Mouse (Mus musculus) G1E (cell line): ENCODE results near the gene Serpina1e. TPM values are rescaled to one million over a fixed set of nuclear protein-coding genes. Genes with fewer than 3 reads are reported as not detected.
"Not testable (repeated sequence)": the region's sequence is repeated elsewhere in the genome, so short reads cannot be mapped to it uniquely, and the experiment has no call there.

Experiments used
- ATAC-seq: 2 replicates; pipeline ENCODE4 v1.8.0; 2016; ENCODE audit warnings: mild to moderate bottlenecking; ENCODE audit not compliant: insufficient number of reproducible peaks, poor library complexity, low FRiP score, severe bottlenecking; ENCODE audit errors: extremely low read depth
- DNase-seq: peaks from one replicate; pipeline ENCODE4 v3.0.0; 2012; ENCODE audit warnings: low spot score
- H3K27me3 ChIP-seq: 2 replicates; pipeline ENCODE4 v1.6.1; 2012; ENCODE audit warnings: mild to moderate bottlenecking, low read length, inconsistent platforms; ENCODE audit not compliant: insufficient read depth
- H3K36me3 ChIP-seq: replicated peaks from 2 replicates; pipeline ENCODE3; 2012; ENCODE audit warnings: mild to moderate bottlenecking, inconsistent platforms
- H3K4me1 ChIP-seq: 2 replicates; pipeline ENCODE4 v1.6.1; 2012; ENCODE audit warnings: low read depth, low read length, inconsistent platforms, mixed read lengths; ENCODE audit not compliant: insufficient read depth
- H3K4me3 ChIP-seq: 2 replicates; pipeline ENCODE4 v1.5.1; 2012; ENCODE audit warnings: low read depth, mild to moderate bottlenecking, inconsistent platforms, low read length, moderate library complexity, mixed read lengths
- H3K9me3 ChIP-seq: replicated peaks from 2 replicates; pipeline ENCODE4 v1.6.1; 2012; ENCODE audit warnings: inconsistent platforms
- CTCF ChIP-seq: IDR thresholded peaks from 2 replicates; pipeline ENCODE4 v1.5.1; 2012; ENCODE audit warnings: low read depth, low read length, inconsistent platforms, mixed read lengths
- GATA1 ChIP-seq: IDR thresholded peaks from 2 replicates; pipeline ENCODE4 v1.6.1; 2012; ENCODE audit warnings: borderline replicate concordance, low read length, inconsistent platforms, mixed read lengths
- GATA2 ChIP-seq: IDR thresholded peaks from 2 replicates; pipeline ENCODE4 v1.6.1; 2012; ENCODE audit warnings: low read depth, low read length, inconsistent platforms, borderline replicate concordance
- POLR2AphosphoS5 ChIP-seq: IDR thresholded peaks from 2 replicates; pipeline ENCODE4 v1.6.1; 2012; ENCODE audit warnings: low read depth, low read length, inconsistent platforms; ENCODE audit not compliant: insufficient replicate concordance
- TAL1 ChIP-seq: conservative IDR thresholded peaks from 2 replicates; pipeline ENCODE4 v1.6.1; 2012; ENCODE audit warnings: low read depth, low read length, inconsistent platforms, mixed read lengths
- polyA plus RNA-seq: library from polyadenylated mRNA; stranded (reverse); fragments of >175 nt; gene quantifications from 2 replicates; pipeline ENCODE4 v1.2.3, GENCODE M21; 2012
- total RNA-seq, 2 experiments: library from RNA; stranded (forward) in 1 of 2; stranded (reverse) in 1 of 2; fragments of 200-1000 nt in 1 of 2; fragments of >200 nt in 1 of 2; fragmentation: Nextera tagmentation in 1 of 2; gene quantifications; 2 replicates each; pipeline ENCODE4 v1.2.3; 2014 to 2017

The Serpina1e gene
- total and polyA plus RNA-seq, 3 experiments = not detected

DNA sequence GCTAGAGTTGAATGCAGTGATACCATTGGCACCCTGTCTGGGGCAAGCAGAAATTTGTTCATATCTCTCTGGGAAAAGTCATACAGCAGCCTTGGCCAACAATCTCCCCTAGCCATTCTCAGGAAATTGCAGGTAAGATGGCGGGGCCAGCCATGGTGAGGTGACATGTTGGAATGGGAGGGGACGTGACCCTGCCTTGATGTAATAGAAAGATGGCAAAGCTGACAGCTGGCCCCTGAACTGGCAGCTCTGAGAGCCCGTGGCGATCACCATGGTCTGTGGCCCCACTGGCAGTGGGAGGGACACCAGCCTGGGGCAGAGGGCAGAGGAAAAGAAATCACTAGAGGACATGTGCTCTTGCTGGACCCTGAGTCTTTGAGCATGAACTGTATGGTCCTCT, 12.5 kb downstream of the Serpina1e start:
- Histone ChIP-seq H3K27me3 (no peaks in the 10 kb centered on the region), H3K36me3 (no peaks in the 10 kb centered on the region), H3K9me3 (no peaks in the 10 kb centered on the region), H3K4me3 (no peak overlapping the region), H3K4me1 (no peaks in the 10 kb centered on the region)
- DNase-seq (no peak), ATAC-seq (no peak)
- TF ChIP-seq TAL1 (no peak), POLR2AphosphoS5 (no peak), CTCF (no peak), GATA2 (no peak), GATA1 (no peak)

DNA sequence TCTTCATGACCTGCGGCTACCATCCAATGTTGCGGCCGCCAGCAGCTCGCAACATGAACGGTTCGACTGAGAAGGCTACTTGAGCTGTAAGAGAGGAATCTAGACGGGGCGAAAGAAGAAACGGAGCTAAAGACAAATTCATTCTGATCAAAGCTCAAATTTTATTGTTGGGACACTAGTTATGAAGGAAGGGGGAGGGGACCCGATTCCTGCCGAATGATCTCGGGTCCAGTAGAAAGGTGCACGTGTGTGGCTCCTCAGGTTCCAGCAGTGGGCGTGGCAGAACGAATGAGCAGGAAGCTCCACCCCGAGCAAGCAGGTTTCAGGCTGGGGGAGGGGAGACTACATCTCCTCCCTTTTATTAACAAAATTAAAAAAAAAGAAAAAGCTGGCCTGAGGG, 49.6 kb downstream of the Serpina1e start:
- H3K36me3 ChIP-seq, DNase-seq, ATAC-seq, H3K4me3 ChIP-seq, H3K27me3 ChIP-seq, H3K9me3 ChIP-seq, H3K4me1 ChIP-seq: not testable (repeated sequence)

DNA sequence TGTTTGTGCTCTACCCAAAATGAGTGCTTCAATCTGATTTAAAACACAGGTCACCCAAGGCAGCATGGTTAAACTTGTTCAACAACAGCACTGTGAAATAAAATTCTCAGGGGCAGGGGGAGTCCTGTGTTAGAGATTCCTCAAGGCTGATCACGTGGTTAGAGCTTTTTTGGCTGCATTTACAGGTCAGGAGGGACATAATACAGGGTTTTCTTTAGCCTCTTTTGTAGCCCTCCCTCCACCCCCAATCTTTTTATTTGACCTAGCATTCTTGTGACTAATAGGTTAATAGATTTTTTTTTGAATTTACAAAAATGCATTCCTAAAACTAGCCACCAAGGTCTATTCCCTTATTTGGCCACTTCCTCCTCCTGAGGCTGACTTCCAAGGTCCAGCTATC, 51.0 kb downstream of the Serpina1e start:
- not testable (repeated sequence) for H3K27me3 ChIP-seq, ATAC-seq, H3K4me1 ChIP-seq, H3K36me3 ChIP-seq, H3K4me3 ChIP-seq, DNase-seq, H3K9me3 ChIP-seq

DNA sequence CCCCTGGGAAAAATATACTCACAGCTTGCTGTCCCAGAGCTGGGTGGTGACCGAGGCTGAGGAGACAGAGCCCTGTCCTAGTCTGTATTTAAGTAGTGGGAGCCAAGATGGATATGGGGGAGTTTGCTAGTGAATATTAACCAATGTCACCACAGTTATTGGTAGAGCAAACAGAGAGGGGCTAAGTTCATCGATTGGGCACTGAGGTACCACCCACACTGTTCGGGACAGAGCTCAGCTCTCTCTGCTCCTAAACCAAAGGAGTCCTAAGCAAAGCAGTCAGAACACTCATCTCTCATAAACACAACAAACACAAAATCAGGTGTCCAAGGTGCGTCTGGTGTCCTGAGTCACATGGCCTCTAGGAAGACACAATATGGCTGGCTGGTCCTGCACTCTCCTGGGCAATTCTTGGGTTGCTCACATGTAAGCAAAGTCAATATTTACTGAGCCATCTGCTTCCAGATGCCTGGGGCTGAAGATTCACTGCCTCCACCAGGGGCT, 53.9 kb downstream of the Serpina1e start, which contains the start of gene Serpina1c:
Gene Serpina1c (minus strand): TSS at position 51 of the 504 bp plus-strand sequence.
- not testable (repeated sequence) for H3K4me3 ChIP-seq, H3K36me3 ChIP-seq, ATAC-seq, H3K4me1 ChIP-seq, H3K27me3 ChIP-seq, DNase-seq
- H3K9me3 ChIP-seq = peaks cover 11% of the 10 kb centered on the region

DNA sequence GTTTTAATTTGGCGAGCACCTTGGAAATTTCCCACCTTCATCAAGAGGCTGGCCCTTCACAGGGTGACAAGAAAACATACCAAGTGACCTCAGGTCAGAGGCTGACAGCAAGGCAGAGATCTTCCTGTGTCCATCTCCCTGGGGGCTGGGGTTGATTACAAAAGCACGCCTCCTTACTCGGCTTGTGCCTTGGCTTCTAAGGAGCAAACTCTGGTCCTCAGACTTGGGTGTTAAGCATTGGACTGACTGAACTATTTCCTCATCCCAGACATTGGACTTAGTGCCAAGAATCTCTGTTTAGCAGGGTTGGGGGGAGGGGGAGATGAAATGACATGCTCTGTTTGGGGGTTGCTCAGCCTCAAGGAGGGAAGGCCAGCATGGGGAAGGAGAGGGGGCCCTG, 56.8 kb downstream of the Serpina1e start:
- ATAC-seq, DNase-seq, H3K27me3 ChIP-seq, H3K36me3 ChIP-seq, H3K4me3 ChIP-seq, H3K4me1 ChIP-seq: not testable (repeated sequence)
- peaks cover 11% of the 10 kb centered on the region for H3K9me3 ChIP-seq

Other genes with a start within 250 kb of the Serpina1e start
- gene Serpina1d, start 185.4 kb downstream of the Serpina1e start, total RNA-seq (2014; fragmentation: Nextera tagmentation) = not detected in 2 replicates
- not detected in 2 replicates for gene Serpina1d, start 185.4 kb downstream of the Serpina1e start, total RNA-seq (2017)
- gene Serpina1d, start 185.4 kb downstream of the Serpina1e start, polyA plus RNA-seq = not detected in 2 replicates
- gene Serpina1b, start 128.6 kb downstream of the Serpina1e start, total RNA-seq (2014; fragmentation: Nextera tagmentation) = not detected in 2 replicates
- gene Serpina1b, start 128.6 kb downstream of the Serpina1e start, total RNA-seq (2017) = 0.16 TPM in 1 of 2 replicates, not detected in the other
- gene Serpina1b, start 128.6 kb downstream of the Serpina1e start, polyA plus RNA-seq = not detected in 2 replicates
- not detected in 2 replicates for gene Serpina1a, start 95.4 kb downstream of the Serpina1e start, total RNA-seq (2014; fragmentation: Nextera tagmentation)
- 0.22 TPM in 1 of 2 replicates, not detected in the other for gene Serpina1a, start 95.4 kb downstream of the Serpina1e start, total RNA-seq (2017)
- not detected in 2 replicates for gene Serpina1a, start 95.4 kb downstream of the Serpina1e start, polyA plus RNA-seq
- not detected in 2 replicates for gene Serpina1c, start 54.1 kb downstream of the Serpina1e start, total RNA-seq (2014; fragmentation: Nextera tagmentation)
- gene Serpina1c, start 54.1 kb downstream of the Serpina1e start, total RNA-seq (2017) = not detected in 2 replicates
- gene Serpina1c, start 54.1 kb downstream of the Serpina1e start, polyA plus RNA-seq = not detected in 2 replicates
- gene Serpina11, start 31.0 kb upstream of the Serpina1e start, total RNA-seq (2014; fragmentation: Nextera tagmentation) = not detected in 2 replicates
- not detected in 2 replicates for gene Serpina11, start 31.0 kb upstream of the Serpina1e start, total RNA-seq (2017)
- not detected in 2 replicates for gene Serpina11, start 31.0 kb upstream of the Serpina1e start, polyA plus RNA-seq
- not detected in 2 replicates for gene Serpina9, start 54.8 kb upstream of the Serpina1e start, total RNA-seq (2014; fragmentation: Nextera tagmentation)
- 0.38 TPM in 1 of 2 replicates, not detected in the other for gene Serpina9, start 54.8 kb upstream of the Serpina1e start, total RNA-seq (2017)
- gene Serpina9, start 54.8 kb upstream of the Serpina1e start, polyA plus RNA-seq = not detected in 2 replicates
- not detected in 2 replicates for gene Serpina12, start 85.5 kb upstream of the Serpina1e start, total RNA-seq (2014; fragmentation: Nextera tagmentation)
- 0.05 and 0.06 TPM in 2 replicates for gene Serpina12, start 85.5 kb upstream of the Serpina1e start, total RNA-seq (2017)
- gene Serpina12, start 85.5 kb upstream of the Serpina1e start, polyA plus RNA-seq = not detected in 2 replicates
- not detected in 2 replicates for gene Serpina5, start 142.1 kb upstream of the Serpina1e start, total RNA-seq (2014; fragmentation: Nextera tagmentation)
- not detected in 2 replicates for gene Serpina5, start 142.1 kb upstream of the Serpina1e start, total RNA-seq (2017)
- not detected in 2 replicates for gene Serpina5, start 142.1 kb upstream of the Serpina1e start, polyA plus RNA-seq
- gene Serpina3a, start 153.7 kb upstream of the Serpina1e start, total RNA-seq (2014; fragmentation: Nextera tagmentation) = not detected in 2 replicates
- gene Serpina3a, start 153.7 kb upstream of the Serpina1e start, total RNA-seq (2017) = 0.16 TPM in 1 of 2 replicates, not detected in the other
- gene Serpina3a, start 153.7 kb upstream of the Serpina1e start, polyA plus RNA-seq = not detected in 2 replicates
- not detected in 2 replicates for gene Serpina3b, start 169.0 kb upstream of the Serpina1e start, total RNA-seq (2014; fragmentation: Nextera tagmentation)
- gene Serpina3b, start 169.0 kb upstream of the Serpina1e start, total RNA-seq (2017) = 0.22 TPM in 1 of 2 replicates, not detected in the other
- not detected in 2 replicates for gene Serpina3b, start 169.0 kb upstream of the Serpina1e start, polyA plus RNA-seq
- gene Serpina3c, start 194.9 kb upstream of the Serpina1e start, total RNA-seq (2014; fragmentation: Nextera tagmentation) = not detected in 2 replicates
- gene Serpina3c, start 194.9 kb upstream of the Serpina1e start, total RNA-seq (2017) = 0.05 and 0.06 TPM in 2 replicates
- gene Serpina3c, start 194.9 kb upstream of the Serpina1e start, polyA plus RNA-seq = not detected in 2 replicates